8 mouse cellular contexts compared by ENCODE assay signal in the genomic region with DNA sequence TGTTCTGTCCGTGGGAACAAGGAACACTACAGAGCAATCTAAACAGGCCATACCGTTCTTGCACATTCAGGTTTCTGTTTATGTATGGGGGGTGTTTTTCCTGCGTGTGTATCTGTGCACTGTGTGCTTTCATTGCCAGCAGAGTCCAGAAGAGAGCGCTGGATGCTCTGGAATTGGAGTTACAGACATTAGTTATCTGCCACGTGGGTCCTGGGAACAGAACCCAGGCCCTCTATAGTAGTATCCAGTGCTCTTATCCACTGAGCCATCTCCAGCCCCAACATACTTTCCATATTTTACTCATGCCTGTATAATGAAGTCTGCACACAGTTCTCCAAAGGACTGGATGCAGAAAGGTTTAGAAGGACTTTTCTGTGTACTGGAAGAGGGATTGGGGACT. TPM values are rescaled to one million over a fixed set of nuclear protein-coding genes. Genes with fewer than 3 reads are reported as not detected.
DNase-seq lines count a peak whose midpoint lies in the region; ATAC-seq lines count a peak whose summit lies in the region.

No protein-coding gene starts in this region.

- DNase-seq in kidney, adult 11 months: no peak
- DNase-seq in c-Kit-positive CD71-positive TER-119-negative erythroid progenitor cells, embryonic 14.5 days (ENCODE audit: low read depth): peak; percentile 14
- DNase-seq in midbrain, embryonic 14.5 days: no peak
- no peak for DNase-seq in right cerebral cortex, postnatal 10 days (ENCODE audit: low spot score in 2 of 2)
- no peak for DNase-seq in urinary bladder, postnatal 25 days (ENCODE audit: low spot score)
- DNase-seq in retina, embryonic 14.5 days (ENCODE audit: low spot score): no peak

- H3K36me3 ChIP-seq in kidney, embryonic 16.5 days (ENCODE audit: insufficient read depth, low read length): no peaks in the 10 kb centered on the region
- H3K36me3 ChIP-seq in hindbrain, embryonic 15.5 days: no peaks in the 10 kb centered on the region
- no peaks in the 10 kb centered on the region for H3K36me3 ChIP-seq in midbrain, embryonic 14.5 days (ENCODE audit: control insufficient read depth, insufficient read depth, low read length)

- ATAC-seq in kidney, embryonic 16.5 days (ENCODE audit: low FRiP score, low TSS enrichment): no peak
- ATAC-seq in hindbrain, embryonic 15.5 days (ENCODE audit: low FRiP score, low read depth): no peak
- no peak for ATAC-seq in midbrain, embryonic 14.5 days (ENCODE audit: low FRiP score, low TSS enrichment)

- 2% methylated on average over 5 of the region's 5 CpGs for WGBS in kidney, embryonic 16.5 days
- WGBS in hindbrain, embryonic 15.5 days: 0% methylated on average over 5 of the region's 5 CpGs
- WGBS in midbrain, embryonic 14.5 days: under 1% methylated on average over 5 of the region's 5 CpGs

- peak overlapping the region; percentile 67; the same call in 1 of the 2 replicates for H3K27ac ChIP-seq in kidney, embryonic 16.5 days (ENCODE audit: low read length)
- H3K27ac ChIP-seq in hindbrain, embryonic 15.5 days (replicated peaks): peak overlapping the region; percentile 86
- H3K27ac ChIP-seq in midbrain, embryonic 14.5 days (replicated peaks; ENCODE audit: low read depth, low read length): peak overlapping the region; percentile 71; the same call in 1 of the 2 replicates

- peak overlapping the region; percentile 80 for H3K9ac ChIP-seq in kidney, embryonic 16.5 days (replicated peaks; ENCODE audit: low read length)
- peak overlapping the region; percentile 79 for H3K9ac ChIP-seq in hindbrain, embryonic 15.5 days
- peak overlapping the region; percentile 77 for H3K9ac ChIP-seq in midbrain, embryonic 14.5 days (replicated peaks; ENCODE audit: low read length)

- H3K4me3 ChIP-seq in kidney, embryonic 16.5 days (ENCODE audit: low read length): peak overlapping the region; percentile 86
- H3K4me3 ChIP-seq in hindbrain, embryonic 15.5 days: peak overlapping the region; percentile 91
- peak overlapping the region; percentile 69 for H3K4me3 ChIP-seq in midbrain, embryonic 14.5 days (replicated peaks; ENCODE audit: low read depth, low read length)

- H3K4me1 ChIP-seq in kidney, embryonic 16.5 days (ENCODE audit: insufficient read depth, low read length): peaks cover 18% of the 10 kb centered on the region
- H3K4me1 ChIP-seq in hindbrain, embryonic 15.5 days (replicated peaks): peaks cover 26% of the 10 kb centered on the region
- peaks cover 8% of the 10 kb centered on the region for H3K4me1 ChIP-seq in midbrain, embryonic 14.5 days (ENCODE audit: control insufficient read depth, insufficient read depth, low read length)

- peak overlapping the region; percentile 75 for H3K4me2 ChIP-seq in kidney, embryonic 16.5 days (replicated peaks; ENCODE audit: low read depth, low read length)
- H3K4me2 ChIP-seq in hindbrain, embryonic 15.5 days: peak overlapping the region; percentile 77
- H3K4me2 ChIP-seq in midbrain, embryonic 14.5 days (ENCODE audit: low read length): peak overlapping the region; percentile 73

- no peaks in the 10 kb centered on the region for H3K9me3 ChIP-seq in kidney, embryonic 16.5 days (ENCODE audit: low read length)
- no peaks in the 10 kb centered on the region for H3K9me3 ChIP-seq in hindbrain, embryonic 15.5 days
- H3K9me3 ChIP-seq in midbrain, embryonic 14.5 days (ENCODE audit: control insufficient read depth, low read length): no peaks in the 10 kb centered on the region

- no peaks in the 10 kb centered on the region for H3K27me3 ChIP-seq in kidney, embryonic 16.5 days (ENCODE audit: insufficient read depth, low read length)
- no peaks in the 10 kb centered on the region for H3K27me3 ChIP-seq in hindbrain, embryonic 15.5 days
- no peaks in the 10 kb centered on the region for H3K27me3 ChIP-seq in midbrain, embryonic 14.5 days (ENCODE audit: control insufficient read depth, insufficient read depth, low read length)

RNA-seq across cellular contexts. Expression of a gene that starts 0.6 kb away (rescaled TPM):
- 70.1 and 75.2 TPM in 2 replicates for polyA plus RNA-seq in kidney, embryonic 16.5 days (2015; fragmentation: Nextera tagmentation; extraction: Ambion mirVana)
- polyA plus RNA-seq in hindbrain, embryonic 15.5 days (2015; fragmentation: Nextera tagmentation; extraction: Ambion mirVana): 205 and 206 TPM in 2 replicates
- polyA plus RNA-seq in midbrain, embryonic 14.5 days (2014; fragmentation: Nextera tagmentation; extraction: Ambion mirVana): 229 and 232 TPM in 2 replicates

RNA-seq across cellular contexts. Expression of a gene that starts 18.3 kb away (rescaled TPM):
- 609 and 649 TPM in 2 replicates for polyA plus RNA-seq in kidney, embryonic 16.5 days (2015; fragmentation: Nextera tagmentation; extraction: Ambion mirVana)
- polyA plus RNA-seq in hindbrain, embryonic 15.5 days (2015; fragmentation: Nextera tagmentation; extraction: Ambion mirVana): 284 and 324 TPM in 2 replicates
- polyA plus RNA-seq in midbrain, embryonic 14.5 days (2014; fragmentation: Nextera tagmentation; extraction: Ambion mirVana): 371 and 462 TPM in 2 replicates

RNA-seq across cellular contexts. Expression of a gene that starts 46.3 kb away (rescaled TPM):
- polyA plus RNA-seq in kidney, embryonic 16.5 days (2015; fragmentation: Nextera tagmentation; extraction: Ambion mirVana): 0.94 and 1.0 TPM in 2 replicates
- 2.3 and 2.4 TPM in 2 replicates for polyA plus RNA-seq in hindbrain, embryonic 15.5 days (2015; fragmentation: Nextera tagmentation; extraction: Ambion mirVana)
- polyA plus RNA-seq in midbrain, embryonic 14.5 days (2014; fragmentation: Nextera tagmentation; extraction: Ambion mirVana): 1.7 and 2.1 TPM in 2 replicates

RNA-seq across cellular contexts. Expression of a gene that starts 54.4 kb away (rescaled TPM):
- 5.3 and 9.4 TPM in 2 replicates for polyA plus RNA-seq in kidney, embryonic 16.5 days (2015; fragmentation: Nextera tagmentation; extraction: Ambion mirVana)
- 1.7 and 3.8 TPM in 2 replicates for polyA plus RNA-seq in hindbrain, embryonic 15.5 days (2015; fragmentation: Nextera tagmentation; extraction: Ambion mirVana)
- polyA plus RNA-seq in midbrain, embryonic 14.5 days (2014; fragmentation: Nextera tagmentation; extraction: Ambion mirVana): 1.6 and 2.1 TPM in 2 replicates
